Mouse (Mus musculus): ENCODE data around the gene Thada.

DNA sequence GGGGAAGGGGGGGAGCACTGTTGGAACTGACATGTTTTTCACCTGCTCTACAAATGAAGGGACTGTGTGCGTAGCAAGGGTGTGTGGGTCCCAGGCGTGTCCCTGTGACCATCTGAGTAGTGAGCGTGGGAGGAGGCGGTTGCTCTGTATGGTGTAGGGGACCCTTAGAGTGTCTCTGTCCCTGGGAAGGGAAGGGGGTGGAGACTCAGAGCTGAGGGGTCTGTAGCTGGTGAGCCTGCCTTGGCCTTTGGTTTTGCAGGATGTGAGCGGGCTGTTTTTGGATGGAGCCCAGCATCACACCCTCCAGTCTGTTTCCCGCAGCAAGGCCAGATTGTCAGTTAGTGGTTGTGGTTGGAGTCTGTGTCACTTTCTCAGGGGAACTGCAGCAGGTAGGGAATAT lies 324.3 kb downstream of the Thada start:
- TF ChIP-seq POLR2A (IDR thresholded peaks at IDR 0.05; ENCODE audit: borderline replicate concordance, insufficient read depth, low read length) (no peak), CTCF (IDR thresholded peaks at IDR 0.05; ENCODE audit: borderline replicate concordance, insufficient read depth, low read depth, low read length) (no peak)

Measured in cerebellum, adult 2 months (tissue).